Mouse (Mus musculus) cerebellum, adult 8-10 months (tissue): ENCODE measurements around the gene Emc8.

Experiments used
- DNase-seq: peaks from one replicate; pipeline ENCODE4 v3.0.0; 2022

Gene Emc8

GRCm38 (mm10) chr8:120668374-120668905, at the start of gene Emc8:
TSS of gene Emc8 (minus strand) at chr8:120668573.
- no peak for DNase-seq

GRCm38 (mm10) chr8:120715996-120716680, 47.8 kb upstream of the Emc8 start:
- DNase-seq, result no peak

- no peak for DNase-seq
These were observed 46.8 kb upstream of the Emc8 start for GRCm38 (mm10) chr8:120715200-120715599.

GRCm38 (mm10) chr8:120709176-120709575, 40.8 kb upstream of the Emc8 start:
- no peak for DNase-seq

GRCm38 (mm10) chr8:120706193-120706592, 37.8 kb upstream of the Emc8 start:
- DNase-seq, result no peak

GRCm38 (mm10) chr8:120705163-120705562, 36.8 kb upstream of the Emc8 start:
- DNase-seq, result no peak

GRCm38 (mm10) chr8:120704203-120704602, 35.8 kb upstream of the Emc8 start:
- no peak for DNase-seq

- DNase-seq, result no peak
These were observed 33.5 kb upstream of the Emc8 start for GRCm38 (mm10) chr8:120701758-120702465.

GRCm38 (mm10) chr8:120700053-120700452, 31.7 kb upstream of the Emc8 start:
- no peak for DNase-seq

GRCm38 (mm10) chr8:120699565-120699964, 31.2 kb upstream of the Emc8 start:
- DNase-seq, result no peak

- no peak for DNase-seq
These were observed 30.7 kb upstream of the Emc8 start for GRCm38 (mm10) chr8:120699079-120699478.

- DNase-seq, result no peak
These were observed 30.1 kb upstream of the Emc8 start for GRCm38 (mm10) chr8:120698426-120698825.

- DNase-seq, result no peak
These were observed 29.6 kb upstream of the Emc8 start for GRCm38 (mm10) chr8:120697979-120698272.

- no peak for DNase-seq
These were observed 29.0 kb upstream of the Emc8 start for GRCm38 (mm10) chr8:120697154-120697978.

GRCm38 (mm10) chr8:120696401-120697153, 28.2 kb upstream of the Emc8 start:
- no peak for DNase-seq

- DNase-seq, result no peak
These were observed 25.6 kb upstream of the Emc8 start for GRCm38 (mm10) chr8:120693861-120694493.

- DNase-seq, result no peak
These were observed 24.6 kb upstream of the Emc8 start for GRCm38 (mm10) chr8:120692934-120693333.

GRCm38 (mm10) chr8:120688511-120688910, 20.1 kb upstream of the Emc8 start:
- DNase-seq, result no peak

GRCm38 (mm10) chr8:120687786-120688185, 19.4 kb upstream of the Emc8 start:
- DNase-seq, result no peak

GRCm38 (mm10) chr8:120686576-120686975, 18.2 kb upstream of the Emc8 start:
- no peak for DNase-seq

- no peak for DNase-seq
These were observed 17.7 kb upstream of the Emc8 start for GRCm38 (mm10) chr8:120686051-120686450.

GRCm38 (mm10) chr8:120685591-120685990, 17.2 kb upstream of the Emc8 start:
- DNase-seq, result no peak
